ENCODE assay signal across 10 mouse cellular contexts in the genomic region with DNA sequence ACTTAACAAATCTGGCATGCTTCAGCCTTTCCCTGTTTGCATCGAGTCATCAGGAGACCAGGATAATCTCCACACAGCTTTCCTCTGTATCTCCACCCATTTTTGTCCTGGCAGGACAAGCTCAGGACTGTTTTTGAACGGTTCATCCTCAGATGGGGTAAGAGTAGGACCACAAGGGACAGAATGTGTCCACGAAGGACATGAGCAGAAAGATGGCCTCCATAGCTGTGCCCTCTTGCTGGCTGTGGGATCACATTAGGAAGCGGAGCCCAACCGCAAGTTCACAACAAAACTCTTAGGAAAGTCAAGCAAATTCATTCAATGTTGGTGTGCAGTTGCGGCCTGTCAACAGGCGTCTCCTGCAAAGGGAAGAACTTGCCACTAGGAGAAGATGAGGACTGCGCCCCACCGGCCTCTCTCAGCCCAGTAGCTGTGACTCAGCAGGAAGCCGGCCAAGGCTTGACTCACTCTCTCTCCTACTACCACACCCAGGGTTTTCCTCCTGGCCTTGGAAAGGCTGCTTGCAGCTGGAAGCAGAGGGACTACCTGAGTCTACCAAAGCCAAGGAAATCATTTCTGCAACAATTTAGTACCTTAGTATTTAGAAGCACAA. TPM values are rescaled to one million over a fixed set of nuclear protein-coding genes. Genes with fewer than 3 reads are reported as not detected.
A peak's percentile ranks its signal among the peaks of the same experiment; 100 is the strongest.
DNase-seq lines count a peak whose midpoint lies in the region; ATAC-seq lines count a peak whose summit lies in the region.
"Had no signal": no experiment of that assay in that cellular context is flagged by ENCODE, and none has a peak within 500 bp of the region (broad histone marks: within the 10 kb centered on the region; RNA-seq: fewer than 3 reads in every experiment).

No protein-coding gene starts in this region.

- H3K4me3 ChIP-seq in liver, embryonic 13.5 days (replicated peaks) = no peak overlapping the region
- H3K4me3 ChIP-seq in stomach, embryonic 15.5 days (replicated peaks) = no peak overlapping the region
- no peak overlapping the region for H3K4me3 ChIP-seq in midbrain, embryonic 14.5 days (replicated peaks; ENCODE audit: low read depth, low read length)
- no peak overlapping the region for H3K4me3 ChIP-seq in forebrain, embryonic 16.5 days (replicated peaks; ENCODE audit: low read length)
- H3K4me3 ChIP-seq: embryonic facial prominence, embryonic 13.5 days; lung, embryonic 15.5 days had no signal

- ATAC-seq in liver, embryonic 13.5 days (ENCODE audit: low read depth) = peak; percentile 92
- ATAC-seq in stomach, embryonic 15.5 days (ENCODE audit: insufficient read depth, low FRiP score, low read depth) = peak; percentile 88
- no peak for ATAC-seq in midbrain, embryonic 14.5 days (ENCODE audit: low FRiP score, low TSS enrichment)
- no peak for ATAC-seq in forebrain, embryonic 16.5 days

- no peak overlapping the region for H3K4me2 ChIP-seq in liver, embryonic 13.5 days
- no peak overlapping the region for H3K4me2 ChIP-seq in stomach, embryonic 15.5 days
- H3K4me2 ChIP-seq in midbrain, embryonic 14.5 days (ENCODE audit: low read length) = no peak overlapping the region
- no peak overlapping the region for H3K4me2 ChIP-seq in forebrain, embryonic 16.5 days (ENCODE audit: low read length)
- H3K4me2 ChIP-seq: embryonic facial prominence, embryonic 13.5 days; lung, embryonic 15.5 days had no signal

- WGBS in liver, embryonic 13.5 days (ENCODE audit: insufficient replicate concordance) = 46% methylated on average over 10 of the region's 10 CpGs
- 82% methylated on average over 10 of the region's 10 CpGs for WGBS in stomach, embryonic 15.5 days
- 90% methylated on average over 10 of the region's 10 CpGs for WGBS in midbrain, embryonic 14.5 days
- WGBS in forebrain, embryonic 16.5 days = 92% methylated on average over 10 of the region's 10 CpGs

- H3K4me1 ChIP-seq in liver, embryonic 13.5 days (replicated peaks) = peaks cover 11% of the 10 kb centered on the region
- H3K4me1 ChIP-seq in stomach, embryonic 15.5 days = no peaks in the 10 kb centered on the region; the same call in 1 of the 2 replicates
- H3K4me1 ChIP-seq in midbrain, embryonic 14.5 days (ENCODE audit: control insufficient read depth, insufficient read depth, low read length) = no peaks in the 10 kb centered on the region
- H3K4me1 ChIP-seq in forebrain, embryonic 16.5 days (replicated peaks; ENCODE audit: control insufficient read depth, insufficient read depth, low read length) = no peaks in the 10 kb centered on the region
- H3K4me1 ChIP-seq: embryonic facial prominence, embryonic 13.5 days; lung, embryonic 15.5 days had no signal

- no peak overlapping the region for H3K9ac ChIP-seq in liver, embryonic 13.5 days
- H3K9ac ChIP-seq in stomach, embryonic 15.5 days = no peak overlapping the region
- H3K9ac ChIP-seq in midbrain, embryonic 14.5 days (replicated peaks; ENCODE audit: low read length) = no peak overlapping the region
- H3K9ac ChIP-seq in forebrain, embryonic 16.5 days (replicated peaks; ENCODE audit: low read depth, low read length) = no peak overlapping the region
- H3K9ac ChIP-seq: embryonic facial prominence, embryonic 13.5 days; lung, embryonic 15.5 days had no signal

- H3K9me3 ChIP-seq in liver, embryonic 13.5 days (replicated peaks) = no peaks in the 10 kb centered on the region
- no peaks in the 10 kb centered on the region for H3K9me3 ChIP-seq in stomach, embryonic 15.5 days
- no peaks in the 10 kb centered on the region for H3K9me3 ChIP-seq in midbrain, embryonic 14.5 days (ENCODE audit: control insufficient read depth, low read length)
- no peaks in the 10 kb centered on the region for H3K9me3 ChIP-seq in forebrain, embryonic 16.5 days (ENCODE audit: control insufficient read depth, low read length)
- H3K9me3 ChIP-seq: embryonic facial prominence, embryonic 13.5 days; lung, embryonic 15.5 days had no signal

- peak; percentile 71 for DNase-seq in ES-CJ7 (ENCODE audit: low read depth, low spot score)
- DNase-seq in adrenal gland, adult 18-20 months (ENCODE audit: low spot score in 2 of 2) = peak; percentile 68 to 78
- DNase-seq in gastrocnemius, postnatal 4 days (ENCODE audit: low spot score in 2 of 2) = peak; percentile 40 to 73
- peak; percentile 52 for DNase-seq in liver, embryonic 13.5 days
- DNase-seq in thymus, postnatal 14 days = no peak
- DNase-seq in midbrain, embryonic 14.5 days = no peak

- no peaks in the 10 kb centered on the region for H3K27me3 ChIP-seq in liver, embryonic 13.5 days
- no peaks in the 10 kb centered on the region for H3K27me3 ChIP-seq in stomach, embryonic 15.5 days (replicated peaks)
- no peaks in the 10 kb centered on the region for H3K27me3 ChIP-seq in midbrain, embryonic 14.5 days (ENCODE audit: control insufficient read depth, insufficient read depth, low read length)
- H3K27me3 ChIP-seq in forebrain, embryonic 16.5 days (replicated peaks; ENCODE audit: control insufficient read depth, insufficient read depth, low read length) = no peaks in the 10 kb centered on the region
- H3K27me3 ChIP-seq: embryonic facial prominence, embryonic 13.5 days; lung, embryonic 15.5 days had no signal

- no peak overlapping the region for H3K27ac ChIP-seq in liver, embryonic 13.5 days
- peak overlapping the region; percentile 40; the same call in 1 of the 2 replicates for H3K27ac ChIP-seq in stomach, embryonic 15.5 days
- no peak overlapping the region for H3K27ac ChIP-seq in midbrain, embryonic 14.5 days (replicated peaks; ENCODE audit: low read depth, low read length)
- H3K27ac ChIP-seq in forebrain, embryonic 16.5 days (ENCODE audit: low read length) = no peak overlapping the region
- H3K27ac ChIP-seq: embryonic facial prominence, embryonic 13.5 days; lung, embryonic 15.5 days had no signal

- H3K36me3 ChIP-seq in liver, embryonic 13.5 days = no peaks in the 10 kb centered on the region
- no peaks in the 10 kb centered on the region for H3K36me3 ChIP-seq in stomach, embryonic 15.5 days
- H3K36me3 ChIP-seq in midbrain, embryonic 14.5 days (ENCODE audit: control insufficient read depth, insufficient read depth, low read length) = no peaks in the 10 kb centered on the region
- no peaks in the 10 kb centered on the region for H3K36me3 ChIP-seq in forebrain, embryonic 16.5 days (ENCODE audit: control insufficient read depth, insufficient read depth)
- H3K36me3 ChIP-seq: embryonic facial prominence, embryonic 13.5 days; lung, embryonic 15.5 days had no signal

RNA-seq across cellular contexts. Expression of gene Ptprj, which starts 31.6 kb away (rescaled TPM):
- 10 to 100 TPM; 15.0 to 18.1 TPM for total RNA-seq in adrenal gland, adult 18-20 months (2021)
- total RNA-seq in gastrocnemius, postnatal 4 days (2021) = 10 to 100 TPM; 12.5 to 12.7 TPM
- 1.7 and 1.9 TPM in 2 replicates for polyA plus RNA-seq in liver, embryonic 13.5 days (2015; fragmentation: Nextera tagmentation; extraction: Ambion mirVana)
- 4.9 and 5.4 TPM in 2 replicates for polyA plus RNA-seq in stomach, embryonic 15.5 days (2015; fragmentation: Nextera tagmentation; extraction: Ambion mirVana)
- polyA plus RNA-seq in midbrain, embryonic 14.5 days (2014; fragmentation: Nextera tagmentation; extraction: Ambion mirVana) = 7.1 and 7.2 TPM in 2 replicates
- 3.9 and 4.6 TPM in 2 replicates for polyA plus RNA-seq in forebrain, embryonic 16.5 days (2015; fragmentation: Nextera tagmentation; extraction: Ambion mirVana)

Comparison
In these comparisons a context has a peak if more than half of its experiments do, and no peak if none do; other contexts are left out.
1. DNase-seq: peak in ES-CJ7 (single experiment), adrenal gland, adult 18-20 months (2 of 2), gastrocnemius, postnatal 4 days (2 of 2) and liver, embryonic 13.5 days (single experiment); none in thymus, postnatal 14 days (single experiment) and midbrain, embryonic 14.5 days (single experiment).
2. ATAC-seq: peak in liver, embryonic 13.5 days (single experiment) and stomach, embryonic 15.5 days (single experiment); none in midbrain, embryonic 14.5 days (single experiment) and forebrain, embryonic 16.5 days (single experiment).